Mouse (Mus musculus) E14TG2a.4 (cell line): ENCODE measurements around the gene Fbxo7.

ENCODE experiments used
- CTCF ChIP-seq: conservative IDR thresholded peaks from 2 replicates; pipeline ENCODE4 v1.5.1; 2014; ENCODE audit warnings: low read length
- NANOG ChIP-seq: IDR thresholded peaks from 2 replicates; pipeline ENCODE4 v1.6.1; 2014; ENCODE audit warnings: borderline replicate concordance, low read length, mixed read lengths

- TF ChIP-seq CTCF = peak; percentile 76
- no peak for TF ChIP-seq NANOG
Observed at GRCm38 (mm10) chr10:86064937-86065336, 43.2 kb downstream of the Fbxo7 start.
